Mouse (Mus musculus) neural tube, embryonic 15.5 days (tissue): ENCODE measurements around the gene Esr1. TPM values are rescaled to one million over a fixed set of nuclear protein-coding genes. Genes with fewer than 3 reads are reported as not detected.

Experiments used
- polyA plus RNA-seq: library from polyadenylated mRNA; unstranded; fragments of >200 nt; fragmentation: Nextera tagmentation; extraction: Ambion mirVana; gene quantifications from 2 replicates; pipeline ENCODE4 v1.2.1, GENCODE M21; 2015

The Esr1 gene
- polyA plus RNA-seq, 1 experiment from 2014 or later: 0.70 TPM

Other genes with a start within 250 kb of the Esr1 start
- 13.1 and 13.4 TPM in 2 replicates for gene Zbtb2, start 223.5 kb upstream of the Esr1 start, polyA plus RNA-seq
- 50.9 and 59.7 TPM in 2 replicates for gene Rmnd1, start 179.2 kb upstream of the Esr1 start, polyA plus RNA-seq
- 12.1 and 14.0 TPM in 2 replicates for gene Armt1, start 179.1 kb upstream of the Esr1 start, polyA plus RNA-seq
- gene Ccdc170, start 129.1 kb upstream of the Esr1 start, polyA plus RNA-seq: 0.22 TPM in 2 replicates